Mouse (Mus musculus) cortical plate, adult 2 months (tissue): ENCODE measurements at regions not wholly inside any gene's neighbourhood (a gene's known extent, or its start where the extent isn't known, plus 50 kb on each side); places are given as distances from the start of the nearest gene placed in this dataset.

Source experiments
- CTCF ChIP-seq: fragments of 200-500 bp; IDR thresholded peaks from 2 replicates; pipeline ENCODE4 v1.5.1; 2011; ENCODE audit warnings: mild to moderate bottlenecking, control low read depth, low read length; ENCODE audit not compliant: insufficient read depth; ENCODE audit errors: extremely low read depth
- POLR2A ChIP-seq: fragments of 200-500 bp; IDR thresholded peaks from 2 replicates; pipeline ENCODE4 v1.6.1; 2011; ENCODE audit warnings: mild to moderate bottlenecking, low read length, control low read depth; ENCODE audit not compliant: insufficient read depth; ENCODE audit errors: extremely low read depth

GRCm38 (mm10) chr16:78216752-78217351 lies 84.4 kb upstream of the Cxadr start:
- TF ChIP-seq POLR2A, result no peak
- no peak for TF ChIP-seq CTCF
